Mouse (Mus musculus) regulatory T cell (primary cell): ENCODE measurements around the gene Cox8a.

ENCODE experiments used
- in situ Hi-C: fragments of 300-600 bp; cut with MboI, MseI; formaldehyde crosslinking; loops from one replicate; pipeline ENCODE4 v1.15.1; 2025; ENCODE audit warnings: high pct_unique_total_duplicates

The Cox8a gene

DNA sequence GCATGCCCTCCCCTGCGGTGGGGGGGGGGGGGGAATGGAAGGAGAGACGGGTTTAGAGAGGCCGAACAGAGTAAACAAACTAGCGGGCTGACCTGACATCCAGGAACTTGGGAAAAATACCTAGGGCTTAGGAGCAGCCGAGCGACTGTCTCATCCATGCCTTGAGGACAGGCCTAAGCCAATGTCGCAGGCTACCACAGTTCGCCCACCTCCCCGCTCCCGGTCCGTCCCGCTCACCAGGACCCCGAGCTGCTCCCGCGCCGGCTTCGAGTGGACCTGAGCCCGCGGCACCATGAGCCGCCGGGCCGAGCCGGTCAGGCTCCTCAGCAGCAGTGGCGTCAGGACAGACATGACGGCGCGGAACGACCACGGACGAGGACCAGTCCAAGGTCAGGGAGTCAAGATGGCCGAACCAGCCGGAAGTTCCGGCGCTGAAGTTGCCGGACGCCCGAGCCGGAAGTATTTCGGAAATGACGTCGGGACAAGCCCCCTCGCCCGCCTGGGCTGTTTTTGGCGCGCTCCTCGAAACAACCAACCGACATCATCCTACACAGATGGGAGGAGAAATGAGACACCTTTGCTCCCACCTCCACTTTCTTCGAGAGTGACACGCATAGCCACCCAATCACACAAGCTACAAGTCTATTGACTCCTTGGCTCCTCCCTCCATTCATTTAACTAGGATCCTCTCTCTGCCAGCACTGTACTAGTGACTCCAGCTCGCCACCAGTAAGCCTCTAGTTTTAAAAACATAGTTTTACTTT, at the start of gene Cox8a:
Gene Cox8a, minus strand, starts transcription at position 455 of the 764 bp plus-strand sequence.
- in situ Hi-C loops, result no loop called here

DNA sequence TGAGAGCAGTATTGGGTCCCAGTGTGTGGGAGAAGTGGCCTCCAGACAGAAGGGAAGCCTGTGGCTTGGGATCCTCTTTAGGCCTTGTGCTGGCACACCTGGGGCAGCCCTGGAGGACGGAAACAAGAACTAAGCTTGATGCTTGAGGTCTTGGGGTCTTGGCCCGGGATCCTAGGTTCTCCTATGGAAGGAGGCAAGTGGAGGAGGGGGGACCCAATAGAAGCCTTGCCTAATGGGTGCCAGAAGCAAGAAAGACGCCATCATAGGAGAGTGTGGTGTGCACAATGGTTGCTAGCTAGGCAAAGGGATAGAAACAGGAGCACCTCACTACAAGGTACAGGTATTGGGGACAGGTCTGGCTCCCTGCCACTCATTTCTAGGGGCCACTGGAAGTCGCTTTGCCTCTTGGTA, 49.0 kb upstream of the Cox8a start:
- in situ Hi-C loops, result no loop called here

DNA sequence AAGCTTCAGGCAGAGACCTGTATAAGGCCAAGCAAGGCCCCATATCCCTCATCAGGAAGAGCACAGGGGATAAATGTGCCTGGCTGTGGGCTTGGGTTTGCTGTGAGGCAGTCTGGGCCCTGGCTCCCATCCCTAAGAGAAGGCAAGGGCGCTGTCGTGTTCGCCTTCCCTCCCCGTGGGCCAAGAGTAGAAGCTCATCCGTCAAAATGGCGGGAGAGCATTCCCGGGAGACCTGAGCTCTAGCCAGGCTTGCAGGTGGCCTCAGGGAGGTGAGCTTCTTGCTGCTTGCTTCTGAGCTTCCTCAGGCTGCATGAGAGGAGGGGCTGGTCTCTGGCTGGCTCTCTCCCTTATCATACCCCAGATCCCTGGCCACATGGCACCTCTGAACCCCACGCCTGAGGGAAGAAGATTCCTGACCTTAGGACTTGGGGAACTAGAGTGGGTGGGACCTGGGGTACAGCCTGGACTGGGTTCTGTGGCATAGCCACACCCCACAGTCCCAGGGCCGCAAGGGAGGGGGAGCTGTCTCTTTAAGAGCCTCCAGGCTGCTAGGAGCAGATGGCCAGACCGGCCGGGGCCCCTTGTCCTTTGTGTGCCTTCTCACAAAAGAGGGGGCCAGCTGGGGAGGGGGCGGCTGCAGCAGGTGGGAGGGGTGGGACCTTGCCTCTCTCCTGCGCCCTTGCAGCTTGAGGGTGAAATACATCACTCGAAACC, 48.2 kb upstream of the Cox8a start:
- in situ Hi-C loops, result no loop called here

DNA sequence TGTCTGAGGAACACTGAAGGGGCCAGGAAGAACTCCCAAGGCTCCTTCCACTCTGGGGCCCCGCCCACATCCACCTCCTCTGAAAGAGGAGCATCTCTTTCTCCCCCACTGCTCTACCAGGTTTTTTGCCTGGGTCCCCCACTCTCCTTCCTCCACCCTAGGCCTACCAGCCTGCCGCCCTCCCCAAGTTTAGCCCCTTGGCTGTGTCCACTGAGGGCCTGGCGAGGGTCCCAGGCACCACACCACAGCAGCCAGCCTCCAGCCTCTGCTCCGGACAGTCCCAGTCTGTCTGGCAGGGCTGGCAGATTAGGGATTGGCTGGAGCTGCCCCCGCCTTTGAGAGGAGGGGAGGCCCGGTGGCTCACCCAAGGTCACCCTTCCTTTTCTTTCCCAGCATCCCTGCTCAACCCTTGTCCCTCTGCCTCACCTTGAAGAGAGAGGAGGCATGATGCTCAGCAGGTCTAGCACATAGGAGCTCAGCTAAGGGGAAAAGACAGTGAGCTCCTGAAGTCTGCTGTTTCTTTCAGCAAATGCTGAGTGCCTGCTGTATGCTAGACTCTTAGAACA, 47.4 kb upstream of the Cox8a start:
- in situ Hi-C loops, result no loop called here

DNA sequence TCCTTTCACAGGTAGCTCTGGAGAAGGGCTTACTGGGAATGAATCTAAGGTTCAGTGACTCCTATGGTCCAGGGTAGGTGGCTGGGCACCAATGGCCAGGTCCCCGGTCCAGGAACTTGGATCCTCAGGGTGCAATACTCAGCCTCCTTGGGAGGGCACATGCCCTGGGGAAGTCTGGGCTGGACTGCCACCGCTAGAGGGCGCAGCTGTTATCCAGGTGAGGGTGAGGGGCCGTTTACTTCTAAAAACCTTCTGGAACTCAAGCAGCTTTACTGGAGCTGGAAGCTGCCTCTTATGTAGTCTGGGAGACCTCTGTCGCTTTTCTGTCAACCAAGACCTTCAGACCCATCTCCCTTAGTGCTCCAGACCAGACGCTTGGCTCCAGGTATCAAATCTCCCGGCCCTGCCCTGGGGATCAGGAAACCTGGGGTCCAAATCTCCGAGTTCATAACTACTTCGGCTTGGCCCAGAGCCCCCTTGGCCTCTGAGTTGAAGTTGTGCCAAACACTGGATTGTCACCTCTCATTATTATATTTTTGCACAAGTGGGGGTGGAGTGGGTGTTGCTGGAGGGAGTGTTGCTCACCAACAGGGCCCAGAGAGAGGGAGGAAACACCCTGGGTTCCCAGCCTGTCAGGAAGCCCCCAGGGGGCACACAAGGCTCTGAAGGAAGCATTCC, 46.8 kb upstream of the Cox8a start:
- in situ Hi-C loops, result no loop called here

DNA sequence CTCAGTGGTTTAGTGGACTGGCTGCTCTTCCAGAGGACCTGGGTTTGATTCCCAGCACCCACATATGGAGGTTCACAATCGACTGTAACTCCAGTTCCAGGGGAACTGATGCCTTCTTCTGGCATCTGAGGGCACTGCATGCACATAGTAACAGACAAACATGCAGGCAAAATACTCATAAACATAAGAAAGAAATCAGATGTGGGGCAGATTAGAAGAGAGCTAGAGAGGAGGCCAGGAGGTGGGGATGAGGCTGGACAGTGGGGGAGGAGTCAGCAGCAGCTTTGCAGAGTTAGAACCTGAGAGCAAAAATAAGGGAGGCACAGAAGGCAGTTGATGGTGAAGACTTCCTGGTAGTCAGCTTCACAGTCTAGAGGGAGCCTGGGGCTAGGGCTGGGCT, 45.2 kb upstream of the Cox8a start:
- in situ Hi-C loops, result no loop called here

DNA sequence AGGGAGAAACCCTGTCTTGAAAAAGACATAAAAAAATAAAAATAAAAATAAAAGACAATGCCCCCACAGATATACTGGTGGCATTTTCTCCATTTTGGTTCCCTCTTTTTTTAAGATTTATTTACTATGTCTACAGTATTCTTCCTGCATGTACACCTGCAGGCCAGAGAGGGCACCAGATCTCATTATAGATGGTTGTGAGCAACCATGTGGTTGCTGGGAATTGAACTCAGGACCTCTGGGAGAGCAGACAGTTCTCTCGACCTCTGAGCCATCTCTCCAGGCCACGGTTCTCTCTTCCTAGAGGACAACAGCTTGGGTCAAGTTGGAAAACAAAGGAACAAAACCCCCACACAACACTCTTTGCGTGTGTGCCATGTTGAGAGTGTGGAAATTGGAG, 44.5 kb upstream of the Cox8a start:
- in situ Hi-C loops, result no loop called here

DNA sequence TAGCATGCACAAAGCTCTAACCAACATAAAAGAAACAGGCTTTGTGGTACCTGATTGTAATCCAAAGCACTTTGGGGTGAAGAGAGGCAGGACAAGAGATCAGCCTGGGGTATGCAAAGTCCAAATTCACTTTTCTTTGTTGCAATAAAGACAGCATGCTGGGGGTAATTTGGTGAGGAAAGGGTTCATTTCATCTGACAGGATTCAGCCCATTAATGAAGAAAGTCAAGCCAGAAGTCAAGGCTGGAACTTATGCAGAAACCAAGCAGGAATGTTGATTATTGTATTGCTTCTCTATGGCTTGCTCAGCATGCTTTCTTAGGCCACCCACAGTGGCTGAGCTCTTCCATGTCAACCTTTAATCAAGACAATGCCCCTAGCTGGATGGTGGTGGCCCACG, 44.1 kb upstream of the Cox8a start:
- in situ Hi-C loops, result no loop called here

DNA sequence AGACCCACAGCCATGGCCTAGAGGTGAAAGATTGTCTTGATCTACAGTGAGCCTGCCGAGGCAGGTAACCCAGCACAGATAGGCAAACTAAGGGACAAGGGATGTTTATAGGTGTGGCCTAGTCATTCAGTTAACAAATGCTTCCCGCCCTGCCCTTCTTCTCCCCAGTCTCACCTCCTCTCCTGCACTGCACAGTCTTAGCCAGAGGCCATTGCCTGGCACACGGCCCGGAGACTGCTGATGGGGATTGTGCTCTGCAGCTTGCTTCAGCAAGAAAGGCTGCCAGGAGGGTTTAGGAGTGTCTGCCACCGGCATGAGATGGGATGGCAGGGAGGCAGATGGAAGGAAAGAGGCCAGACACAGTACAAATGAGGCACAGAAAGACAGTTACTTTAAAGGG, 40.5 kb upstream of the Cox8a start:
- in situ Hi-C loops, result loop anchor here (10.0 kb wide), 1 partner anchor 347 kb away; the partner anchor contains the start of gene Lgals12

DNA sequence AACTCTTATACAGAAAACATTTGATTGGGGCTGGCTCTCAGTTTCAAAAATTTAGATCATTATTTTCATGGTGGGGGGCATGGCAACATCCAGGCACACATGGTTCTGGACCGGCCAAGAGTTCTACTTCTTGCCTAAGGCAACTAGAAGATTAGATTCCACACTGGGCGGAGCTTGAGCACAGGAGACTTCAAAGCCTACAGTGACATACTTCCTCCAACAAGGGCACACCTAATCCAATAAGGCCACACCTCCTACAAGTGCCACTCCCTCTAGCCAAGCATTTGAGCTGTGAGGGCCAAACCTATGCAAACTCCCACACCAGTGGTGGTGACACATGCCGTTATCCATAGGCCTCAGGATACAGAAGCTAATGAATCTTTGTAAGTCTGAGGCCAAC, 28.6 kb upstream of the Cox8a start:
- in situ Hi-C loops, result no loop called here

DNA sequence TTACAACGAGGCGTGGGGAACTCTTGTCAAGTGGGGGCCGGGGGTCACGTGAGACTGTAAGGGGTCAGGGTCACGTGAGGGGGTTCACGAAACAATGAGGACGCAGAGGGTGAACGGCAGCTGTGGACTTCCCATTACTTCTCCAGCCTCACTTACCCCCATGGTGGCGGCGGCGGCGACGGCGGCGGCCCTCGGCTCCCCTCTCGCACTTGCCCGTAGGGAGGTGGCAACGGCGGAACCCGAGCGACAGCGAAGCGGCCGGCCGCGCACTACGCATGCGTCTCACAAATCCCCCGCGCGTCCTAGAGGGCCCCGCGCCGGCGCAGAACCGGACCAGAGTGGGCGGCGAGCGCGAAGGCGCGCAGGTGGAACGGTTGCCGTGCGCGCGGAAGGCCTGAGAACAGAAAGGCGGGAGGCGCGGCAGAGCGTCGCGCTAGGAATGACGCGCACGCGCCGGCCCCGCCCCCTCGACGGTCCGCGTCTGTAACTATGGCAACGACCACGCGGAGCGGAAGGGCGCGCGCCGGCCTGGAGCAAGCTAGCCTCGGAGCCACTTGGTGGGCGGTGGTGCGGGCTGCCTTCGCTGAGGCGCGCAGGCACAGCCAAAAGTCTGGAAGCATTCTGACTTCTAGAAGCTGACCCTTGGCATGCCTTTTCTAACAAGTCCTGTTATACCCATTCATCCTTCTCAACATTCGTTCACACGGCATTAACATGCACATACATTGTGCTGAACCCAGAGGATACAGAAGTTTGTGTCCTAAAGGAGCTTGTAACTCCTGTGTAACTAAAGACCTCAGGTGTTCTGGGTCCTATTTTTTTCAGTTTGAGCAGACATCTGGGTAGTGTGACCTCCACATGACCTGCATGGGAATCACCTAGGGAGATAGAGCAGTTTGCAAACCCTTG, 23.6 kb upstream of the Cox8a start, which contains the start of gene Naa40:
Gene Naa40, minus strand, starts transcription at position 402 of the 909 bp plus-strand sequence.
- in situ Hi-C loops, result no loop called here

DNA sequence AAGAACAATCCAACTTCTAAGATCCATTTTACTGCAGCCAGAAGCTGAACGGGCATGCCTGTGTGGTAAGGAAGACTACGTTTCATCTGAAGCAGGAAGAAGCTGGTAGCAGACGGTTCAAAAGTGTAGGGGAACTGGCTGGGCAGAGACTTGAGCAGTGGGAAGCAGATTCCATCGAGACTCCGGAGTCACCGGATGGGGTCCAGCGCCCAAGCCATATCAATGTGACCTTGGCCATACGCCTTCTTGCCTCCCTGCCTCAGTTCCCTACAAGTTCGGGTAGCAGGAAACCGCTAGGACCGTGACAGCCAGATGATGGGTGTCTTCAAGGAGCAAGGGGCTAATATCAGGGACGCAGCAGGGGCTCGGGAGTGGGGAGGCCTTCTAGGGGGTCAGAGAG, 22.9 kb upstream of the Cox8a start:
- in situ Hi-C loops, result no loop called here

DNA sequence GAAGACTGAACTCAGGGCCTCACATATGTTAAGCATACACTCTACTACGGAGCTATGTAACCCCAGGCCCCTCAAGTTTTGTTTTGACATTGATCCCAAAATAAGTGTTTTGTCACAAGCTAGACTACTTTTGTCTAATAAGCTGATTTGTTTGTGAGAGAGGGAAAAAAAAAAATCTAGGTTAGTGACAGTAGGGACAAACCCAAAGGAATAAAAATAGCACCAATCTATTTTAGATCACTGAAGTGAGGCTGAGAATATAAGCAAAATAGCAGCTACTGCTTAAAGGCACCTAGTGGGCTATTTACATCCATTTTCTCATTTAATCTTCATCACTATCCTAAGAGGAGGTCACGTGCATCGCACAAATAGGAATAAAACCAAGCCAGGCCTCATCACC, 22.2 kb upstream of the Cox8a start:
- in situ Hi-C loops, result loop anchor here (10.0 kb wide), 1 partner anchor 105 kb away; the partner anchor contains the start of gene Mark2

DNA sequence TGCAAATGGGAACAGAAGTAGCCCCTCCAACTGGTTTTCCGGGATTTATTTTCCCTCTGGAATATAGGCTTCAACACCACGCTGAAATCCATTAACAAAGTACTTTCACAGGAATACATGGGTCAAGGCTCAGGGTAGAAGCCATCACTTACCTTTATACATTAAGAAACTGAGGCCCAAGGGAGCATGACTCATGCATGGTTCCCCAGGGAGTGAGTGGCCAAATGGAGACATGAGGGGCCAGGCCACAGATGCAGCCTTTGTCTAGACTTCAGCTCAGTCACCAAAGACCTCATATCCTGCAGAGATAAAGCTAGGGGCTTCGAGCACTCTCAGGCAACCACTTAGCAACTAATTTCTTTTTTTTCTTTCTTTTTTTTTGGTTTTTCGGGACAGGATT, 19.3 kb upstream of the Cox8a start:
- in situ Hi-C loops, result loop anchor here (10.0 kb wide), 1 partner anchor 108 kb away; the partner anchor contains the start of gene Mark2

DNA sequence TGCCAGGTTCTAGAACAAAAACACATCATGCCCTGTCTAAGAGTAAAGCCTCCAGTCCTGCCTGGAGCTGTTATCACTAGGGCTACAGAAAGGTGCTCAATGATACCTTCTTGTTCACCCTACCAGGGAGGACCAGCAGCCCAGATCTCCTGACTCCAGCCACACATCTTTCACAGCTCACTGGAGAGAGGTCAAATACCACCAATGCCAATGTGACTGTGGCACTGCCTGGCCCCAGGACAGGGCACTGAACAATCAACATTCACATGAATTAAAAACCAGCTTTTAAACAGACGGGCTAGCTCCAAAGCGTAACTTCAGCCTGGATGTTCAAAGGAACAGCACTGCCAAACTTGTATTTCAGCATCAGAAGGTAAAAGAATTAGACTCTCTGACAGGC, 18.6 kb upstream of the Cox8a start:
- in situ Hi-C loops, result loop anchor here (10.0 kb wide), 1 partner anchor 109 kb away; the partner anchor contains the start of gene Mark2

DNA sequence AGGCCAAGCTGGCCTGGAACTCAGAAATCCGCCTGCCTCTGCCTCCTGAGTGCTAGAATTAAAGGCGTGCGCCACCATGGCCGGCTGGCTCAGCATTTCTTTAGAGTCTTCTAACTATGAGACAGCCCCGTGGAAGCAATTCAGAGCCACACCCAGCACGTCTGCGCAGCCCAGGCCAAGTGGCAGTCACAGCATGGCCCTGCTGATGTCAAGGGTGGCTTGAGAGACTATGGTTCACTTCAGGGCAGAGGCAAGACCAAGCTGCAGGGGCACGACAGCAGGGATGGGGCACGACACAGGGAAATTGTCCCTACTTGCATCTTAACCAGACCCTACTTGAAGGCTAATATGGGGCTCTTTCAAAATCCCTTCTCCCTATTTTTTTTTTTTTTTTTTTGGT, 18.0 kb upstream of the Cox8a start:
- in situ Hi-C loops, result loop anchor here (10.0 kb wide), 1 partner anchor 109 kb away; the partner anchor contains the start of gene Mark2

DNA sequence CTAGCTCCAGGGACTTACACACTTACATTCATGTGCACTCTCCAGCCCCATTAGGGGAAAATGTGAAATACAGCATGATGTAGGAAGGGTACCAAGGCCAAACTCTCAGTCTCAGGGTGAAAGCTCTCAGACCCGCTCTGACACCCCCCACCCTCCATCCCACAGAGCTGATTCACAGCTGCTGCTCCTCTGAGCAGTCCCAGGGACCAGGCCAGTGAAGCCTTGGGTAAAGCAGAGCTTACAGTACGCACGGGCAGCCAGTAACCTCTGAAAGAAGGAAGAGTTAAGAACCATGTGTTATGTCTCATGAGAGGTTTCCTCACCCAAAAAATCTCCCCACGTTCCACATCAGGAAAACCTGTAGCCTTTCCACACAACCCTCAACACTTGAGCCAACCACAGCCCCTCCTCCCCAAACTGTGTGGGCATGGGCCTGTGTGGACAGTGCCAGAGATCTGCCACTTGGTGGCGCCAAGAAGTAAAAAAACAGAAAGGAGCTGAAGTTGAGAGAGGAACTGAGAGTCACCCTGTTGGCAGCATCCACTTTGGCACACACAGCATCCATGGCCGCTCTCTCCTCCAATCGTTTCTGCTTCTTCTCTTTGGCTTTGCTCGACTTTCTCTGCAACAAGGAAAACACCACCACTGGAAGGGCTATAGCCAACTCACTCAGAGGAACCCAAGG, 17.3 kb upstream of the Cox8a start:
- in situ Hi-C loops, result loop anchor here (10.0 kb wide), 1 partner anchor 110 kb away; the partner anchor contains the start of gene Mark2

DNA sequence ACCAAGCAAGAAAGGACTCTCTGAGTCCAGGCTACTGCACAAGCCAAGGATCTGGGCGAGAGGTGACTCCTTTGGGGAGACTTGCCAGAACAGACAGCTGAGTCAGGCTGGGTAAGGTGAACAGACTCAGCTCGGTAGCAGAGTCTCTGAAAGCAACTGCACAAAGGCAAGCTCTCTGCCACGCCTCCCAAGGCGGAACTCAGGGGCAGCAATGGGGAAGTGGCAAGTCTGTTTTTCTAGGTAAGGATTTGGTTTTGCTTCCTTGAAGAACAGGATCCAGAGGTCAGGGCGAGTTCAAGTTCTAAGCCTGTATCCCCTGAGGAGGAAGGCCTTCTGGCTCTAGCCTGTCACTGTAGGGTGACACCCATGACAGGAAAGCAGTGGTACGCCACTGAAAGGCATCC, 9.1 kb upstream of the Cox8a start:
- in situ Hi-C loops, result no loop called here

DNA sequence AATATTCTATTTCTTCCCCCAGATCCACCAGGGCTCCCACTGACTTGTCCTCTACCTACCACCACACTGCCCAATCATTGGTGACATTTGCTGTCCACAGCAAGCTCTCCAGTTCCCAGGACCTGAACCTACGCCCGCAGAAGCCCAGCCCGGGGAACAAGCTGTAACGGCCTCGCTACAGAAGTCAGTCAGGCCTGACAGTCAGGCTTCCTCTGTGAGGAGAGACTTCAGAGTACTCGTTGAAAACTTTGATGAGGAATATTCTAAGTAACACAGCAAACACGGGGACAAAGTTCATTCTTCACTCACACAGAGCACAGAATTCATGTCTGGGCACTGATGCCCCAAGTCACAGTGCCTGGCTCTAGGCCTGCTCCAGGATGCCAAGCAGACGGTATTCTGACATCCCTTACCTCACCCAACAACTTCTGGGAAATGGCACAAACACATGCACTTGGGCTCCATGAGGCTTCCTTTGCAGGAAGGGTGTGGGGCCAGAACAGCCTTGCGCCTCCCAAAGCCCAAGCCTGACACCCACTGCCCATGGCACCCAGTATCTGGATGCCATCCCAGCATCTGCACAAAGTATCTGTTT, 7.8 kb upstream of the Cox8a start:
- in situ Hi-C loops, result no loop called here

DNA sequence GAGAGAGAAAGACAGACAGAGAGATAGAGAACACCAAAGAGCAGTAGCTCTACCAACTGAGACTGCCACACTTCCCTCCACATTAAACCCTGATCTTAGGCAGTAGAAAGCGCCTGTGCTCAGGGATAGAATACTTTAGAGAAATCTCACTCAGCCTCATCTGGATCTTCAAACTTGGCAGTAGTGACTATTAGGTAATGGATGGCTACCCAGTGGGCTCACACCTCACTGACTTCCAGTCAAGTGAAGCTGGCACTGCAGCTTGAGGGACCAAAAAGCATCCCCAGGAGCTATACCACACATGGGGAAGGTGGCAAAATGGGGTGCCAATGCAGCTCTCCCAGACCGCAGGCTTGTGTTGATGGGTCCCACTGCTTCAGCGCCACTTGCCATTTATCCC, 6.8 kb upstream of the Cox8a start:
- in situ Hi-C loops, result no loop called here
